Mouse (Mus musculus) hindbrain, embryonic 16.5 days (tissue): ENCODE measurements around the gene Arl14. TPM values are rescaled to one million over a fixed set of nuclear protein-coding genes. Genes with fewer than 3 reads are reported as not detected.

Experiments
- ATAC-seq: fragments of 200-750 bp; cut with Nextera tagmentation; 2 replicates; pipeline ENCODE4 v1.8.0; 2017; ENCODE audit warnings: moderate TSS enrichment, moderate library complexity
- H3K27ac ChIP-seq: fragments of 300-500 bp; sonication (generic); 2 replicates; pipeline ENCODE4 v1.5.1; 2014; ENCODE audit warnings: low read depth, mild to moderate bottlenecking, control low read depth, low read length, moderate library complexity
- H3K27me3 ChIP-seq: fragments of 300-500 bp; sonication (generic); replicated peaks from 2 replicates; pipeline ENCODE4 v1.6.1; 2014; ENCODE audit warnings: low read length; ENCODE audit not compliant: control insufficient read depth, insufficient read depth
- H3K36me3 ChIP-seq: fragments of 300-500 bp; sonication (generic); 2 replicates; pipeline ENCODE4 v1.6.1; 2014; ENCODE audit warnings: mild to moderate bottlenecking, low read length, moderate library complexity, mixed read lengths; ENCODE audit not compliant: control insufficient read depth, insufficient read depth
- H3K4me1 ChIP-seq: fragments of 300-500 bp; sonication (generic); 2 replicates; pipeline ENCODE4 v1.6.1; 2014; ENCODE audit warnings: low read depth, low read length; ENCODE audit not compliant: control insufficient read depth, insufficient read depth
- H3K4me2 ChIP-seq: fragments of 300-500 bp; sonication (generic); 2 replicates; pipeline ENCODE4 v1.6.1; 2014; ENCODE audit warnings: mild to moderate bottlenecking, low read length, control low read depth, moderate library complexity
- H3K4me3 ChIP-seq: fragments of 300-500 bp; sonication (generic); 2 replicates; pipeline ENCODE4 v1.5.1; 2014; ENCODE audit warnings: mild to moderate bottlenecking, low read length, control low read depth, moderate library complexity
- H3K9ac ChIP-seq: fragments of 300-500 bp; sonication (generic); 2 replicates; pipeline ENCODE4 v1.6.1; 2014; ENCODE audit warnings: low read depth, mild to moderate bottlenecking, control low read depth, low read length, moderate library complexity
- H3K9me3 ChIP-seq: fragments of 300-500 bp; sonication (generic); 2 replicates; pipeline ENCODE4 v1.6.1; 2014; ENCODE audit warnings: mild to moderate bottlenecking, low read length, moderate library complexity; ENCODE audit not compliant: control insufficient read depth
- WGBS: fragments of 180-500 bp; shearing (Covaris S2); extraction: QIAGEN DNeasy Blood & Tissue Kit; methylation state at CpG from one replicate; pipeline ENCODE4 v1.1.7; 2014; 5-methylcytosine and 5-hydroxymethylcytosine counted together
- polyA plus RNA-seq: library from polyadenylated mRNA; unstranded; fragments of >200 nt; fragmentation: Nextera tagmentation; extraction: Ambion mirVana; gene quantifications from 2 replicates; pipeline ENCODE4 v1.2.1, GENCODE M21; 2015

Gene Arl14
- not detected in 2 replicates for polyA plus RNA-seq

- 85% methylated on average over 8 of the region's 8 CpGs for WGBS
- Histone ChIP-seq H3K27ac (no peak within 1 kb of the TSS), H3K36me3 (no peaks in the 10 kb centered on the region), H3K9ac (no peak within 1 kb of the TSS), H3K4me3 (no peak within 1 kb of the TSS), H3K9me3 (no peaks in the 10 kb centered on the region), H3K27me3 (no peaks in the 10 kb centered on the region), H3K4me2 (no peak within 1 kb of the TSS), H3K4me1 (no peaks in the 10 kb centered on the region)
- no peak for ATAC-seq
These were observed at the start of gene Arl14 for GRCm38 (mm10) chr3:69221806-69222501. Gene Arl14, plus strand, starts transcription at chr3:69222419.

GRCm38 (mm10) chr3:69175229-69175628, 47.0 kb upstream of the Arl14 start:
- 16% methylated on average over 1 of the region's 1 CpGs for WGBS
- Histone ChIP-seq H3K27ac (no peak overlapping the region), H3K9ac (no peak overlapping the region), H3K4me3 (no peak overlapping the region), H3K4me2 (no peak overlapping the region), H3K36me3 (no peaks in the 10 kb centered on the region), H3K9me3 (no peaks in the 10 kb centered on the region), H3K27me3 (no peaks in the 10 kb centered on the region), H3K4me1 (peaks cover 8% of the 10 kb centered on the region)
- ATAC-seq, result no peak

GRCm38 (mm10) chr3:69177168-69177797, 44.9 kb upstream of the Arl14 start:
- peak; percentile 54; the same call in 1 of the 2 replicates for ATAC-seq
- no peak overlapping the region for H3K27ac ChIP-seq
- no peaks in the 10 kb centered on the region for H3K36me3 ChIP-seq
- H3K4me2 ChIP-seq, result no peak overlapping the region
- H3K4me3 ChIP-seq, result no peak overlapping the region
- H3K9me3 ChIP-seq, result no peaks in the 10 kb centered on the region
- H3K9ac ChIP-seq, result no peak overlapping the region
- no peaks in the 10 kb centered on the region for H3K27me3 ChIP-seq
- WGBS, result 78% methylated on average over 15 of the region's 15 CpGs
- peaks cover 8% of the 10 kb centered on the region for H3K4me1 ChIP-seq

DNA sequence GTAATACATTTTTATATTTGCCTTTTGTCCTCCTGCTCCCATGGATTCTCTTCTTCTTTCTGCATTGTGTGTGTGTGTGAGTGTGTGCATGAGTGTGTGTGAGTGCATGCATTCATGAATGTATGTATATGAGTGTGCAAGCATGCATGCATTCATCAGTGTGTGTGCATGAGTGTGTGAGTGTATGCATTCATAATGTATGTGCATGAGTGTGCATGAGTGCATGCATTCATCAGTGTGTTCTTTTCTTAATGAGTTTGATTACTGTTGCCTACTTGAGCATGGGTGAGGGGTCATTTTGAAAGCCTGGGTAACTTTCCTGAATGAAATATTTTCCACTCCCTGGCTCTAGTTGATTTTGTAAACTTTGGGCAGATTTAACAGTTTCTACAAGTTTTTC, 44.3 kb upstream of the Arl14 start:
- H3K27ac ChIP-seq, result no peak overlapping the region
- H3K9me3 ChIP-seq, result no peaks in the 10 kb centered on the region
- H3K4me3 ChIP-seq, result no peak overlapping the region
- peaks cover 8% of the 10 kb centered on the region for H3K4me1 ChIP-seq
- no peak for ATAC-seq
- H3K27me3 ChIP-seq, result no peaks in the 10 kb centered on the region
- no peak overlapping the region for H3K4me2 ChIP-seq
- H3K9ac ChIP-seq, result no peak overlapping the region
- no peaks in the 10 kb centered on the region for H3K36me3 ChIP-seq

DNA sequence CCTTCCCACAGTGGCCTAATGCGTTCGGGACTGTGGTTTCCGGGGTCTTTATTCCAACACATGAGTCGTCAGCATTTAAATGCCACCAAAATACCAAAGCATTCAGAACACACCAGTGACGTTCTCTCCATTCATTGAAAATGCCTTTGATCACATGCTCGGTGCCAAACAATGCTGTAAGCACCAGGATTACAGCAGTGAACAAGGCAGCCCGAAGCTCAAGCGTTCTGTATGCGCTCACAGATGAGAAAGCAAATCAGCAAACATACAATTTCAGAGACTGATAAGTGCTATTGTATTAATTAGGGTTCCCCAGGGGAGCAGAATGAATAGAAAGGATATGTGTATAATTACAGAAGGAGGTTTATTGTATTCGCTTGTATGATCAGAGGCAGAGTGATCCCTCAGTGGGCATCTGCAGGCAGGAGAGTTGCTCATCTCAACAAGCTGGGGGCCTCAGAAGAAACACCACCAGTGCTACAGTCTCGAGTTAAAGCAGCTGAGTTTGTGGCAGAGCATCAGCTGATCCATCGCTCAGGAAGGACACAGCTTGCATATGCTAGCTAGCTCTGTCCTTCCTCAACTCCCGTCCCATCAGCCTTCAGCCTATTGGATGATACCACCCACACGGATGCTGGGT, 43.7 kb upstream of the Arl14 start:
- Histone ChIP-seq H3K27me3 (no peaks in the 10 kb centered on the region), H3K9me3 (no peaks in the 10 kb centered on the region), H3K4me2 (0 out of 2 replicates have a peak overlapping the region, but pooled peaks have one; percentile 8), H3K36me3 (no peaks in the 10 kb centered on the region), H3K27ac (no peak overlapping the region), H3K4me1 (peaks cover 8% of the 10 kb centered on the region), H3K4me3 (no peak overlapping the region), H3K9ac (no peak overlapping the region)
- WGBS, result 36% methylated on average over 14 of the region's 14 CpGs
- peak; percentile 76 for ATAC-seq

GRCm38 (mm10) chr3:69181531-69181930, 40.7 kb upstream of the Arl14 start:
- Histone ChIP-seq H3K27me3 (no peaks in the 10 kb centered on the region), H3K4me2 (no peak overlapping the region), H3K27ac (no peak overlapping the region), H3K36me3 (no peaks in the 10 kb centered on the region), H3K9me3 (no peaks in the 10 kb centered on the region), H3K9ac (no peak overlapping the region), H3K4me1 (peaks cover 8% of the 10 kb centered on the region), H3K4me3 (no peak overlapping the region)
- ATAC-seq, result no peak
- WGBS, result 94% methylated on average over 8 of the region's 8 CpGs

- Histone ChIP-seq H3K9ac (no peak overlapping the region), H3K4me3 (no peak overlapping the region), H3K4me1 (peaks cover 8% of the 10 kb centered on the region), H3K27me3 (no peaks in the 10 kb centered on the region), H3K9me3 (no peaks in the 10 kb centered on the region), H3K36me3 (no peaks in the 10 kb centered on the region), H3K4me2 (no peak overlapping the region), H3K27ac (no peak overlapping the region)
- no peak for ATAC-seq
These were observed 40.0 kb upstream of the Arl14 start for GRCm38 (mm10) chr3:69182225-69182624.

GRCm38 (mm10) chr3:69185244-69185643, 37.0 kb upstream of the Arl14 start:
- H3K27ac ChIP-seq, result no peak overlapping the region
- no peaks in the 10 kb centered on the region for H3K27me3 ChIP-seq
- no peak overlapping the region for H3K4me3 ChIP-seq
- no peaks in the 10 kb centered on the region for H3K36me3 ChIP-seq
- H3K4me1 ChIP-seq, result no peaks in the 10 kb centered on the region
- H3K9me3 ChIP-seq, result no peaks in the 10 kb centered on the region
- WGBS, result 94% methylated on average over 7 of the region's 7 CpGs
- no peak overlapping the region for H3K9ac ChIP-seq
- no peak overlapping the region for H3K4me2 ChIP-seq
- ATAC-seq, result no peak

GRCm38 (mm10) chr3:69186031-69186430, 36.2 kb upstream of the Arl14 start:
- no peak overlapping the region for H3K9ac ChIP-seq
- no peaks in the 10 kb centered on the region for H3K9me3 ChIP-seq
- WGBS, result 79% methylated on average over 4 of the region's 4 CpGs
- ATAC-seq, result no peak
- no peak overlapping the region for H3K27ac ChIP-seq
- H3K4me2 ChIP-seq, result no peak overlapping the region
- no peaks in the 10 kb centered on the region for H3K36me3 ChIP-seq
- H3K27me3 ChIP-seq, result no peaks in the 10 kb centered on the region
- no peaks in the 10 kb centered on the region for H3K4me1 ChIP-seq
- H3K4me3 ChIP-seq, result no peak overlapping the region
